Mouse (Mus musculus) liver, embryonic 15.5 days (tissue): Measurements from ENCODE around the gene Magi1. TPM values are rescaled to one million over a fixed set of nuclear protein-coding genes. Genes with fewer than 3 reads are reported as not detected.

ENCODE experiments used
- ATAC-seq: fragments of 200-750 bp; cut with Nextera tagmentation; 2 replicates; pipeline ENCODE4 v1.8.0; 2017; ENCODE audit warnings: moderate number of reproducible peaks, mild to moderate bottlenecking, moderate library complexity; ENCODE audit not compliant: insufficient read depth
- H3K27ac ChIP-seq: fragments of 300-500 bp; sonication (generic); replicated peaks from 2 replicates; pipeline ENCODE4 v1.5.1; 2015; ENCODE audit warnings: mild to moderate bottlenecking, inconsistent platforms
- H3K27me3 ChIP-seq: fragments of 300-500 bp; sonication (generic); 2 replicates; pipeline ENCODE4 v1.6.1; 2015; ENCODE audit warnings: mild to moderate bottlenecking, inconsistent platforms
- H3K36me3 ChIP-seq: fragments of 300-500 bp; sonication (generic); replicated peaks from 2 replicates; pipeline ENCODE4 v1.6.1; 2015; ENCODE audit warnings: moderate library complexity, mild to moderate bottlenecking, inconsistent platforms
- H3K4me1 ChIP-seq: fragments of 300-500 bp; sonication (generic); replicated peaks from 2 replicates; pipeline ENCODE4 v1.6.1; 2015; ENCODE audit warnings: inconsistent platforms
- H3K4me2 ChIP-seq: fragments of 300-500 bp; sonication (generic); 2 replicates; pipeline ENCODE4 v1.6.1; 2015; ENCODE audit warnings: moderate library complexity, mild to moderate bottlenecking, inconsistent platforms
- H3K4me3 ChIP-seq: fragments of 300-500 bp; sonication (generic); replicated peaks from 2 replicates; pipeline ENCODE4 v1.5.1; 2015; ENCODE audit warnings: mild to moderate bottlenecking, inconsistent platforms
- H3K9ac ChIP-seq: fragments of 300-500 bp; sonication (generic); 2 replicates; pipeline ENCODE4 v1.6.1; 2015; ENCODE audit warnings: moderate library complexity, mild to moderate bottlenecking, inconsistent platforms
- H3K9me3 ChIP-seq: fragments of 300-500 bp; sonication (generic); replicated peaks from 2 replicates; pipeline ENCODE4 v1.6.1; 2016; ENCODE audit warnings: inconsistent platforms
- WGBS: fragments of 180-500 bp; shearing (Covaris S2); methylation state at CpG from one replicate; pipeline ENCODE4 v1.1.7; 2015; ENCODE audit warnings: mixed read lengths; ENCODE audit not compliant: insufficient replicate concordance; 5-methylcytosine and 5-hydroxymethylcytosine counted together
- polyA plus RNA-seq: library from polyadenylated mRNA; unstranded; fragments of >200 nt; fragmentation: Nextera tagmentation; extraction: Ambion mirVana; gene quantifications from 2 replicates; pipeline ENCODE4 v1.2.1, GENCODE M21; 2015

The Magi1 gene
- polyA plus RNA-seq, 1 experiment from 2014 or later, result 1.1 TPM

DNA sequence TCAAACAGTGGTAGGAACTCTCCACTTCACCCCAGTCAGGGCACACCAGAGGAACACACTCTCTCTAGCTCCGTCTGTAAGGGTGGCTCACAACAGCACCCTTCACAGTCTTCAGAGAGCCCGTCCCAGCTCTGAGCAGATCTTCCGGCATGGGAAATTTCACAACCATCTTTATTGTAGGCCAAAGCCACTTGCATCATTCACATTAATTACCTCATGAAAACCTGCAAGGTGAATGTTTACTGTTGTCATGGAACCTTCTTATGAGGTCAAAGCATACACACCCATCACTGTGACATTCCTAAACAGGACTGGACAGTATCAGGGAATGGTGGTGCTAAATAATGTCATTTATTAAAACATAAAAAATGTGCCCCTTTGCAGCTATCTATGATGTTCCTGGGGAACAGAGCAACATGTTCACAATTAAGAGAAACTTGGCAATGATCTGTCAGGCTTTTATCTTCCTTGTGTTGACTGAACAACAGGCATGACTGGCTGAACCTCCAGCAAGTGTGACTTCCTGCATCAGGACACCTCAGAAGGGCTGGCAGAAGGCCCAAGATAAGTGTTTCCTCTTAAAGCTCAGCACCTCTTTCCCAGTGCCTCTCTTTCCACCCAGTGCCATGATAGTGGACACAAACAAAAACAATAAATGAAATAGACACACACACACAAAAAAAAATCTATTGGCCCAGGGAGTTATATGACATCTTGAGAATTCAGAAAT lies 125.4 kb downstream of the Magi1 start:
- Histone ChIP-seq H3K4me1 (0 out of 2 replicates have a peak, but pooled peaks cover 7% of the 10 kb centered on the region), H3K27me3 (no peaks in the 10 kb centered on the region), H3K36me3 (no peaks in the 10 kb centered on the region), H3K27ac (no peak overlapping the region), H3K4me2 (no peak overlapping the region), H3K9me3 (no peaks in the 10 kb centered on the region), H3K4me3 (no peak overlapping the region), H3K9ac (no peak overlapping the region)
- 46% methylated on average over 3 of the region's 3 CpGs for WGBS
- ATAC-seq, result no peak

DNA sequence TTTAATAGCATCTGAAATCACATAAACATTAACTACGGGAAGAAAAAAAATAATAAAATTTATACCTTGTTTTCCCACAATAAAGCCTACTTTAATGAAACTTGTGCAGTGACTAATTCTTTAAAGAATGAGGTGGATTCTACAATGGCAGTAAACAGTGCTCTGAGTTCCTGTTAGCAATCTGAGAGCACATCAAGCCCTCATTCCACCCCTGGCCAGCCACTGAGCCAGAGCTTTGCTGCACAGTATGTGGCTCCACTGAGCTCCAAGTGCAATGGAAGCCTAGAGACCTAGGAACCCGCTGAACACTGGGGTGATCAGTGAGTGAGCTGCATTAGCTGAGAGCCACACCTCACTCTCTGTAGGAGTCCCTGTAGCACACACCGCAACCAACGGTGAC lies 127.7 kb downstream of the Magi1 start:
- Histone ChIP-seq H3K36me3 (no peaks in the 10 kb centered on the region), H3K4me1 (0 out of 2 replicates have a peak, but pooled peaks cover 7% of the 10 kb centered on the region), H3K4me2 (no peak overlapping the region), H3K9me3 (no peaks in the 10 kb centered on the region), H3K9ac (no peak overlapping the region), H3K27ac (no peak overlapping the region), H3K27me3 (no peaks in the 10 kb centered on the region), H3K4me3 (no peak overlapping the region)
- no peak for ATAC-seq
- 64% methylated on average over 4 of the region's 4 CpGs for WGBS

GRCm38 (mm10) chr6:94154854-94155601 lies 128.7 kb downstream of the Magi1 start:
- H3K9ac ChIP-seq, result no peak overlapping the region
- 52% methylated on average over 3 of the region's 3 CpGs for WGBS
- H3K27ac ChIP-seq, result no peak overlapping the region; the same call in 1 of the 2 replicates
- H3K27me3 ChIP-seq, result no peaks in the 10 kb centered on the region
- no peaks in the 10 kb centered on the region for H3K9me3 ChIP-seq
- H3K4me3 ChIP-seq, result no peak overlapping the region
- no peak overlapping the region for H3K4me2 ChIP-seq
- H3K36me3 ChIP-seq, result no peaks in the 10 kb centered on the region
- 0 out of 2 replicates have a peak, but pooled peaks cover 7% of the 10 kb centered on the region for H3K4me1 ChIP-seq
- peak; percentile 65 for ATAC-seq

DNA sequence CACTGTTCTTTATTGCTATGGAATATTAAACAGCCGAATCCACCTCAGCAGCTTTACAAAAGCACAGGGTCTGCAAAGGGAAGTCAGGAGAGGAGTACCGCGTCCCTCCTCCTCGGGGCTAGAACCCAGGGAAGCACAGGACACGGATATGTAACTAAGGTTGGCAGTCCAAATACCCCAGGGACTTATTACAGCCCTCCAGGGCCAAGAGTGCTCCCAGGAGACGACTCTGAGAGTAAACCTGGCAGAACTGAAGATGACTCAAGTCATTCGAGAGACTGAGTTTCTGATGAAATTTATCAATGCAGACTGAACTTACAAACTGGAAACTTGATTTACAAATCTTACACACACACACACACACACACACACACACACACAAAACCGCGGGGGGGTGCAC lies 130.8 kb downstream of the Magi1 start:
- WGBS, result 56% methylated on average over 9 of the region's 9 CpGs
- Histone ChIP-seq H3K9ac (no peak overlapping the region), H3K4me2 (no peak overlapping the region), H3K36me3 (no peaks in the 10 kb centered on the region), H3K9me3 (no peaks in the 10 kb centered on the region), H3K4me3 (no peak overlapping the region), H3K27me3 (no peaks in the 10 kb centered on the region), H3K4me1 (no peaks in the 10 kb centered on the region), H3K27ac (no peak overlapping the region)
- no peak for ATAC-seq

- no peak overlapping the region for H3K4me2 ChIP-seq
- no peak overlapping the region for H3K27ac ChIP-seq
- WGBS, result 32% methylated on average over 4 of the region's 4 CpGs
- H3K9me3 ChIP-seq, result no peaks in the 10 kb centered on the region
- no peaks in the 10 kb centered on the region for H3K4me1 ChIP-seq
- no peaks in the 10 kb centered on the region for H3K27me3 ChIP-seq
- no peaks in the 10 kb centered on the region for H3K36me3 ChIP-seq
- no peak for ATAC-seq
- no peak overlapping the region for H3K4me3 ChIP-seq
- H3K9ac ChIP-seq, result no peak overlapping the region
Observed at GRCm38 (mm10) chr6:94150876-94151275, 132.8 kb downstream of the Magi1 start.

DNA sequence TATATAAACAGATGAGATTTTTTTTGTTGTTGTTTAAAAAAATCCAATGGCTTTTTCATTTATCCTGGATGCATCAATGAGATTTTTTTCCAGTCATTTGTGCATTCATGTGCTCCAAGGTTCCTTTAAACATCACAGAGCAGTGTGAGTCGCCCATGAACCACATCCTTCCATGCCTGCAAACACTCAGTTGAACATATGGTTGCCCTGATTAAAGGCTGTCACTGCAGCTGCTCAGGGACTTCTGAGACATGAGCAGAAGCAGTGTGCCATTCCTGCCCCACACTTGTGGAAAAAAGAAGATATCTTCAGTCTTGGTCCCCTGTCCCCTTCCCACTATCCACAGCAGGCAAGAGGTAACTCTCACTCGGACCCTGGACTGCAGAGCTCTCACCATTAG lies 133.9 kb downstream of the Magi1 start:
- H3K27ac ChIP-seq, result no peak overlapping the region
- no peaks in the 10 kb centered on the region for H3K27me3 ChIP-seq
- no peaks in the 10 kb centered on the region for H3K9me3 ChIP-seq
- 32% methylated on average over 2 of the region's 2 CpGs for WGBS
- no peaks in the 10 kb centered on the region for H3K36me3 ChIP-seq
- H3K4me3 ChIP-seq, result no peak overlapping the region
- H3K4me1 ChIP-seq, result no peaks in the 10 kb centered on the region
- no peak overlapping the region for H3K4me2 ChIP-seq
- no peak for ATAC-seq
- H3K9ac ChIP-seq, result no peak overlapping the region

- 28% methylated on average over 1 of the region's 1 CpGs for WGBS
- 0 out of 2 replicates have a peak, but pooled peaks cover 4% of the 10 kb centered on the region for H3K4me1 ChIP-seq
- H3K27ac ChIP-seq, result no peak overlapping the region
- no peak overlapping the region for H3K9ac ChIP-seq
- H3K4me2 ChIP-seq, result no peak overlapping the region
- H3K27me3 ChIP-seq, result no peaks in the 10 kb centered on the region
- ATAC-seq, result no peak
- no peaks in the 10 kb centered on the region for H3K9me3 ChIP-seq
- H3K36me3 ChIP-seq, result no peaks in the 10 kb centered on the region
- no peak overlapping the region for H3K4me3 ChIP-seq
Observed at GRCm38 (mm10) chr6:94146206-94146493, 137.6 kb downstream of the Magi1 start.

DNA sequence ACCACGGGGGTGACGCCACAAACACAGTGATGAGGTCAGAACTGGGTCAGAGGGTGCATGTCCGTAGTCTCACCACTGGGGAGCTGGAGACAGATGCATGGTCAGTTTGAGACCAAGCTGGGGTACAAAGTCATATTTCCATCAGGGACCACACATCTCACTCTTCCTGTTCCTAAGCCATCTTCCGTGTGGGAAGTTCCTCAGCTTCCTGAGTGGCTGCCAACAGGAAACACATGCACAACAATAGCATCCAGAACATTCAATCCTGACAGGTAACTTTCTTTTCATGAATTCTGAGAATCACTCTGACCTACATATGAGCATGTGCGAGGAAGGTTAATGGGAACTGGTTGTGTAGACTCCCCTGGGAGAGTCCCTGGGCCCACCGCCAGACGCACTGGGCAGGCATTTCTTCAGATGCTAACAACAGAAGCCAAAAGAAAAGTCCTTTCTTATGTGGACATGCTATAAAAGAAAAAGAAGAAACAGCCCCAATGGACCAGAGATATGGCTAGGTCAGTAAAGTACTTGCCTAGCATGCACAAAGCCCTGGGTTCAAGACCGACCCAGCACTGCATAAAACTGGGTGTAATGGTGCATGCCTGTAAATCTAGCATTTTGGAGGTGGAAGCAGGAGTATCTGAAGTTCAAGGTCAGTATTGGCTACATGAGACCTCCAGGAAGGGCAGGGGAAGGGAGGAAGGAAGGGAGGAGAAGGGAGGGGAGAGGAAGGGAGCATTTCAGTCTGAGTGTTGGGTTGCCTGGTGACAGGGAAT lies 138.1 kb downstream of the Magi1 start:
- H3K27ac ChIP-seq, result no peak overlapping the region
- WGBS, result 63% methylated on average over 8 of the region's 8 CpGs
- H3K4me1 ChIP-seq, result 0 out of 2 replicates have a peak, but pooled peaks cover 4% of the 10 kb centered on the region
- no peaks in the 10 kb centered on the region for H3K36me3 ChIP-seq
- no peak for ATAC-seq
- no peaks in the 10 kb centered on the region for H3K27me3 ChIP-seq
- H3K4me2 ChIP-seq, result no peak overlapping the region
- no peak overlapping the region for H3K9ac ChIP-seq
- no peak overlapping the region for H3K4me3 ChIP-seq
- H3K9me3 ChIP-seq, result no peaks in the 10 kb centered on the region

DNA sequence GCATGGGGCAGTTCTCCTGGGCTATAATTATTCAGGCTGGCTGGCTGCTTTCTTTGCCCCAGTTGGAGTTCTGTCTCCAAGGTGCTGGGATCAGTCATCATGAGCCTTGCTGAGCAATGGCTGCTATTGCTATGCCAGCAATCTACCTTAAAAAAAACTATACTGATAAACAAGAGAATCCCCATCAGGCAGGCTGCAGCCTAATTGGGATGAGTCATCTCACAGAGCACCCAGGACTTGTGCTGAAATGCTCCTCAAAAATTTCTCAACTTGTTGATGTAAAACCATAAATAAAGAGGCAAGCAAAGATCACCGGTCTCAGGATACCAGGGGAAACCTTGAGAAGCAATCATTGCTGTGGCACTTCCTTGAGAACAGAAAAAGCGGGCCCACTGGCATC lies 141.2 kb downstream of the Magi1 start:
- H3K9ac ChIP-seq, result no peak overlapping the region
- WGBS, result 75% methylated on average over 2 of the region's 2 CpGs
- no peaks in the 10 kb centered on the region for H3K36me3 ChIP-seq
- no peak overlapping the region for H3K27ac ChIP-seq
- no peaks in the 10 kb centered on the region for H3K9me3 ChIP-seq
- H3K4me3 ChIP-seq, result no peak overlapping the region
- H3K4me1 ChIP-seq, result 0 out of 2 replicates have a peak, but pooled peaks cover 4% of the 10 kb centered on the region
- H3K27me3 ChIP-seq, result no peaks in the 10 kb centered on the region
- no peak for ATAC-seq
- no peak overlapping the region for H3K4me2 ChIP-seq

DNA sequence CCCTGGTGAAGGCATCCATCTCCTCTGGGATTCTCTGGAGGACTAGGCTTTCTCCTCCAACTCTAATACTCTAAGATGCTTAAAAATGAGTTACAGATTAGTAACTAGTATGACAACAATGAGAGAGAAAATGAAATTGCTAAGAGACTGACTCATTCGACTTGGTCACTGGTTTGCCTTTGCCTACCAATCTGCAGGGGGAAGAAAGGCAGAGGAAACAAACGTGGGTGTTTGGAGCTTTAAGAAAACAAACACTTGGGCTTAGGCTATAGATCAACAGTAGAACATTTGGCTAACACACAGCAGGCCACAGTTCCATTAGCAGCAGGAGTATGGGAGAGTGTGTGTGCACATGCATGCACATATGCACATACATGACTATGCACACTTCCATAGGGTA lies 142.2 kb downstream of the Magi1 start:
- H3K4me1 ChIP-seq, result 0 out of 2 replicates have a peak, but pooled peaks cover 4% of the 10 kb centered on the region
- no peak for ATAC-seq

GRCm38 (mm10) chr6:94139952-94140414 lies 143.7 kb downstream of the Magi1 start:
- no peaks in the 10 kb centered on the region for H3K36me3 ChIP-seq
- H3K4me3 ChIP-seq, result no peak overlapping the region
- H3K4me1 ChIP-seq, result 0 out of 2 replicates have a peak, but pooled peaks cover 4% of the 10 kb centered on the region
- no peaks in the 10 kb centered on the region for H3K27me3 ChIP-seq
- no peak overlapping the region for H3K4me2 ChIP-seq
- no peak for ATAC-seq
- H3K27ac ChIP-seq, result no peak overlapping the region
- H3K9me3 ChIP-seq, result no peaks in the 10 kb centered on the region
- H3K9ac ChIP-seq, result no peak overlapping the region
- 57% methylated on average over 3 of the region's 3 CpGs for WGBS

More for the DNA sequence above, 142.2 kb downstream of the Magi1 start:
- WGBS, result 19% methylated on average over 2 of the region's 2 CpGs
- H3K27ac ChIP-seq, result no peak overlapping the region
- H3K36me3 ChIP-seq, result no peaks in the 10 kb centered on the region
- H3K4me2 ChIP-seq, result no peak overlapping the region
- H3K4me3 ChIP-seq, result no peak overlapping the region
- H3K27me3 ChIP-seq, result no peaks in the 10 kb centered on the region
- no peak overlapping the region for H3K9ac ChIP-seq
- H3K9me3 ChIP-seq, result no peaks in the 10 kb centered on the region
